Mouse (Mus musculus) olfactory bulb, adult 2 months (tissue): ENCODE data around the gene Rdh7. TPM values are rescaled to one million over a fixed set of nuclear protein-coding genes. Genes with fewer than 3 reads are reported as not detected.
"Not testable (repeated sequence)": the region's sequence is repeated elsewhere in the genome, so short reads cannot be mapped to it uniquely, and the experiment has no call there.

Experiments
- H3K27ac ChIP-seq: fragments of 200-500 bp; 2 replicates; pipeline ENCODE4 v1.5.1; 2012; ENCODE audit warnings: low read depth, low read length; ENCODE audit not compliant: insufficient read depth
- H3K4me1 ChIP-seq: fragments of 200-500 bp; 2 replicates; pipeline ENCODE4 v1.6.1; 2012; ENCODE audit warnings: low read length; ENCODE audit not compliant: control insufficient read depth, insufficient read depth
- H3K4me3 ChIP-seq: fragments of 200-500 bp; 2 replicates; pipeline ENCODE4 v1.5.1; 2012; ENCODE audit warnings: mild to moderate bottlenecking, low read depth, low read length, moderate library complexity; ENCODE audit not compliant: insufficient read depth
- CTCF ChIP-seq: fragments of 200-500 bp; IDR thresholded peaks from 2 replicates; pipeline ENCODE4 v1.5.1; 2012; ENCODE audit warnings: low read depth, mild to moderate bottlenecking, low read length, moderate library complexity; ENCODE audit not compliant: insufficient read depth
- POLR2A ChIP-seq: fragments of 200-500 bp; IDR thresholded peaks from 2 replicates; pipeline ENCODE4 v1.6.1; 2012; ENCODE audit warnings: mild to moderate bottlenecking, low read depth, low read length, moderate library complexity; ENCODE audit not compliant: insufficient read depth
- WGBS: fragments of 180-500 bp; shearing (Covaris S2); methylation state at CpG from one replicate; pipeline ENCODE4 v1.1.7; 2018; 5-methylcytosine and 5-hydroxymethylcytosine counted together
- polyA plus RNA-seq: library from polyadenylated mRNA; stranded (reverse); fragments of >200 nt; gene quantifications from 2 replicates; pipeline ENCODE4 v1.2.4, GENCODE M21; 2012; ENCODE audit warnings: low replicate concordance; ENCODE audit not compliant: missing spikeins, insufficient read depth, insufficient read length

Gene Rdh7
- polyA plus RNA-seq, 1 experiment, result not detected

GRCm38 (mm10) chr10:127899783-127900182 is 11.2 kb upstream of the Rdh7 start:
- TF ChIP-seq CTCF (no peak), POLR2A (no peak)
- Histone ChIP-seq H3K4me3 (no peak overlapping the region), H3K27ac (no peak overlapping the region), H3K4me1 (peaks cover under 1% of the 10 kb centered on the region)
- 65% methylated on average over 5 of the region's 5 CpGs for WGBS

GRCm38 (mm10) chr10:127898218-127898617 is 9.6 kb upstream of the Rdh7 start, which contains the start of gene Sdr9c7:
Gene Sdr9c7, plus strand, starts transcription at chr10:127898518.
- WGBS, result 89% methylated on average over 2 of the region's 2 CpGs
- TF ChIP-seq POLR2A, result no peak
- TF ChIP-seq CTCF, result no peak
- no peaks in the 10 kb centered on the region for H3K4me1 ChIP-seq
- H3K27ac ChIP-seq, result no peak within 1 kb of the TSS
- H3K4me3 ChIP-seq, result no peak within 1 kb of the TSS

GRCm38 (mm10) chr10:127897506-127897905 is 8.9 kb upstream of the Rdh7 start:
- no peak for TF ChIP-seq CTCF
- no peak for TF ChIP-seq POLR2A
- Histone ChIP-seq H3K27ac (no peak overlapping the region), H3K4me3 (no peak overlapping the region), H3K4me1 (no peaks in the 10 kb centered on the region)
- 91% methylated on average over 3 of the region's 3 CpGs for WGBS

- H3K4me3 ChIP-seq, result no peak overlapping the region
- no peak overlapping the region for H3K27ac ChIP-seq
- H3K4me1 ChIP-seq, result no peaks in the 10 kb centered on the region
- 72% methylated on average over 5 of the region's 5 CpGs for WGBS
- no peak for TF ChIP-seq POLR2A
- TF ChIP-seq CTCF, result no peak
These were observed 8.1 kb upstream of the Rdh7 start for GRCm38 (mm10) chr10:127896705-127897104.

GRCm38 (mm10) chr10:127893163-127894022 is 4.8 kb upstream of the Rdh7 start:
- not testable (repeated sequence) for H3K4me1 ChIP-seq, H3K4me3 ChIP-seq, H3K27ac ChIP-seq
- WGBS, result 70% methylated on average over 5 of the region's 5 CpGs

GRCm38 (mm10) chr10:127891481-127891880 is 2.9 kb upstream of the Rdh7 start:
- H3K4me1 ChIP-seq, result no peaks in the 10 kb centered on the region
- TF ChIP-seq CTCF (no peak), POLR2A (no peak)
- WGBS, result 85% methylated on average over 1 of the region's 1 CpGs
- H3K4me3 ChIP-seq, result no peak overlapping the region
- no peak overlapping the region for H3K27ac ChIP-seq

GRCm38 (mm10) chr10:127886971-127887370 is 1.6 kb downstream of the Rdh7 start:
- no peaks in the 10 kb centered on the region for H3K4me1 ChIP-seq
- TF ChIP-seq POLR2A (no peak), CTCF (no peak)
- 85% methylated on average over 4 of the region's 4 CpGs for WGBS
- H3K4me3 ChIP-seq, result no peak overlapping the region
- no peak overlapping the region for H3K27ac ChIP-seq

- TF ChIP-seq POLR2A (no peak), CTCF (no peak)
- 61% methylated on average over 1 of the region's 1 CpGs for WGBS
- no peak overlapping the region for H3K4me3 ChIP-seq
These were observed 2.1 kb downstream of the Rdh7 start for GRCm38 (mm10) chr10:127886551-127886950.

GRCm38 (mm10) chr10:127881041-127881440 is 7.6 kb downstream of the Rdh7 start:
- Histone ChIP-seq H3K4me1 (no peaks in the 10 kb centered on the region), H3K4me3 (no peak overlapping the region), H3K27ac (no peak overlapping the region)
- no peak for TF ChIP-seq POLR2A
- no peak for TF ChIP-seq CTCF
- WGBS, result 65% methylated on average over 4 of the region's 4 CpGs

More at GRCm38 (mm10) chr10:127886551-127886950, 2.1 kb downstream of the Rdh7 start:
- H3K27ac ChIP-seq, result no peak overlapping the region
- no peaks in the 10 kb centered on the region for H3K4me1 ChIP-seq
